Mouse (Mus musculus) stomach, embryonic 15.5 days (tissue): Measurements from ENCODE around the gene Nfia. TPM values are rescaled to one million over a fixed set of nuclear protein-coding genes. Genes with fewer than 3 reads are reported as not detected.

ENCODE experiments used
- ATAC-seq: fragments of 200-750 bp; cut with Nextera tagmentation; 2 replicates; pipeline ENCODE4 v1.8.0; 2017; ENCODE audit warnings: low read depth, moderate number of reproducible peaks, moderate TSS enrichment; ENCODE audit not compliant: insufficient read depth, low FRiP score
- H3K27ac ChIP-seq: fragments of 300-500 bp; sonication (generic); 2 replicates; pipeline ENCODE4 v1.5.1; 2015; ENCODE audit warnings: mild to moderate bottlenecking, inconsistent platforms
- H3K27me3 ChIP-seq: fragments of 300-500 bp; sonication (generic); replicated peaks from 2 replicates; pipeline ENCODE4 v1.6.1; 2015; ENCODE audit warnings: inconsistent platforms
- H3K36me3 ChIP-seq: fragments of 300-500 bp; sonication (generic); 2 replicates; pipeline ENCODE4 v1.6.1; 2015; ENCODE audit warnings: inconsistent platforms
- H3K4me1 ChIP-seq: fragments of 300-500 bp; sonication (generic); 2 replicates; pipeline ENCODE4 v1.6.1; 2015; ENCODE audit warnings: inconsistent platforms
- H3K4me2 ChIP-seq: fragments of 300-500 bp; sonication (generic); 2 replicates; pipeline ENCODE4 v1.6.1; 2015; ENCODE audit warnings: mild to moderate bottlenecking, inconsistent platforms
- H3K4me3 ChIP-seq: fragments of 300-500 bp; sonication (generic); replicated peaks from 2 replicates; pipeline ENCODE4 v1.5.1; 2015; ENCODE audit warnings: inconsistent platforms
- H3K9ac ChIP-seq: fragments of 300-500 bp; sonication (generic); 2 replicates; pipeline ENCODE4 v1.6.1; 2015; ENCODE audit warnings: inconsistent platforms
- H3K9me3 ChIP-seq: fragments of 300-500 bp; sonication (generic); 2 replicates; pipeline ENCODE4 v1.6.1; 2016; ENCODE audit warnings: inconsistent platforms
- WGBS: fragments of 180-500 bp; shearing (Covaris S2); methylation state at CpG from one replicate; pipeline ENCODE4 v1.1.7; 2015; 5-methylcytosine and 5-hydroxymethylcytosine counted together
- polyA plus RNA-seq: library from polyadenylated mRNA; unstranded; fragments of >200 nt; fragmentation: Nextera tagmentation; extraction: Ambion mirVana; gene quantifications from 2 replicates; pipeline ENCODE4 v1.2.1, GENCODE M21; 2015

Gene Nfia
- polyA plus RNA-seq, 1 experiment from 2014 or later, result 45.5 TPM

- ATAC-seq, result no peak
- Histone ChIP-seq H3K4me3 (no peak overlapping the region), H3K27me3 (no peaks in the 10 kb centered on the region), H3K27ac (no peak overlapping the region), H3K4me2 (no peak overlapping the region), H3K9me3 (no peaks in the 10 kb centered on the region), H3K9ac (no peak overlapping the region), H3K36me3 (no peaks in the 10 kb centered on the region), H3K4me1 (no peaks in the 10 kb centered on the region)
- 74% methylated on average over 7 of the region's 7 CpGs for WGBS
Observed at GRCm38 (mm10) chr4:98076624-98077023, 304.1 kb downstream of the Nfia start.

DNA sequence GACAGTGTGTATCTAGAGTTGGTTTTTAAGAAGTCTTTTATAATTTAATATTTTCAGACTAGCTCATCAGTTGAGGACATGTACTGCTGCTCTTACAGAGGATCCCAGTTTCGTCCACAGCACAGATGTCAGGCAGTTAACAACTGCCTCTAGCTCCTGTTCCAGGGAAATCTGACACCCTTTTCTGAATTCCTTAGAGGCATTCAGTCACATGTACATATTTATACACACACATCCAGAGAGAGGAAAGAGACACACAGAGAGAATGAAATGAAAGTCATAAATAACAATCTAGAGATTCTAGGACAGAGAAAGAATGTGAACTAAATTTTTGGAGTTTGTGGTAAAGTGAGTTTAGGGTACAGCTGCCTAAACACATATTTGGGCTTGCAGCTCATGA, 308.1 kb downstream of the Nfia start:
- no peak for ATAC-seq
- Histone ChIP-seq H3K9me3 (no peaks in the 10 kb centered on the region), H3K27ac (no peak overlapping the region), H3K4me3 (no peak overlapping the region), H3K36me3 (no peaks in the 10 kb centered on the region), H3K4me2 (no peak overlapping the region), H3K27me3 (no peaks in the 10 kb centered on the region), H3K4me1 (no peaks in the 10 kb centered on the region), H3K9ac (no peak overlapping the region)
- WGBS, result 38% methylated on average over 1 of the region's 1 CpGs

GRCm38 (mm10) chr4:98081962-98082361, 309.4 kb downstream of the Nfia start:
- no peak overlapping the region for H3K27ac ChIP-seq
- H3K36me3 ChIP-seq, result no peaks in the 10 kb centered on the region
- no peak overlapping the region for H3K9ac ChIP-seq
- H3K9me3 ChIP-seq, result no peaks in the 10 kb centered on the region
- ATAC-seq, result no peak
- WGBS, result 26% methylated on average over 1 of the region's 1 CpGs
- no peaks in the 10 kb centered on the region for H3K4me1 ChIP-seq
- H3K27me3 ChIP-seq, result no peaks in the 10 kb centered on the region
- H3K4me2 ChIP-seq, result no peak overlapping the region
- no peak overlapping the region for H3K4me3 ChIP-seq

DNA sequence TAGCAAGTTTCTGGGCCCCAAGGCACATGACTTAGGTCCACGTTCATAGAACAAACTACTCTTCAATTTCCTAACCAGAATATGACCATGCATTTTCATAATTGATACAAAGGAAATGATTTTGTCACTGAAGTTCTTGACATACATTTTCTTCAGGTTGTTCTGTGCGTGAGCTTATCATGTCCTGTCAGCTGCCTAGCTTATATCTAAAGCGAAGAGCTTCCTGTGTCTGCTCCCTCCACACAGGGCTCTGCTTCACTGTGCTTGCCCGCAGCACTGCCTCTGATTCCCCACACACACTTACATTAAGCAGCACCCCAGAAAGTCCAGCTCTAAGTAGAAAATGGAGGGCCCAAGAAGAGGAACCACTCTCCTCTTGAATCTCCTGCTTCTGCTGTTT, 310.0 kb downstream of the Nfia start:
- H3K27me3 ChIP-seq, result no peaks in the 10 kb centered on the region
- no peak overlapping the region for H3K9ac ChIP-seq
- no peak overlapping the region for H3K4me2 ChIP-seq
- 82% methylated on average over 4 of the region's 4 CpGs for WGBS
- ATAC-seq, result no peak
- H3K9me3 ChIP-seq, result no peaks in the 10 kb centered on the region
- H3K4me1 ChIP-seq, result no peaks in the 10 kb centered on the region
- no peak overlapping the region for H3K4me3 ChIP-seq
- H3K36me3 ChIP-seq, result no peaks in the 10 kb centered on the region
- H3K27ac ChIP-seq, result no peak overlapping the region

DNA sequence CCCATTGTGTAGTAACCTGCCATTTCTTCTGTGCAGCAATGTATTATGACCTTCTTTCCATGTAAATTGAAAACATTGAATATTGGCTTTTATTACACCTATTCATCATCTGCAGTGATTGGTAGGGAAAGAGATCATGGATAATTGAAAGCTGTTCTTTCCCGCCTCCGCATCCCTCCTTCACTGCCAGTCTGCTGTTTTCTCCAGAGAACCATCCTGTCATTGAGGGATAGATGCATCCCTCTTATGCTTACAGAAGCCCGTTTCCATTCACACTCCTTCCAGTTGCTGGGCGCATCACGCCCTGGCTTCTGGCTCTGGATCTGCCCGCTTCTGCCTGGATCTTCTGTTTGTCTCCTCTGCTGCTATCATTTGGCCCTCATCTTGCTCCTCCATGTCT, 312.5 kb downstream of the Nfia start:
- Histone ChIP-seq H3K36me3 (no peaks in the 10 kb centered on the region), H3K4me2 (no peak overlapping the region), H3K9me3 (no peaks in the 10 kb centered on the region), H3K4me3 (no peak overlapping the region), H3K27me3 (no peaks in the 10 kb centered on the region), H3K4me1 (no peaks in the 10 kb centered on the region), H3K27ac (no peak overlapping the region), H3K9ac (no peak overlapping the region)
- ATAC-seq, result no peak
- 88% methylated on average over 6 of the region's 6 CpGs for WGBS

DNA sequence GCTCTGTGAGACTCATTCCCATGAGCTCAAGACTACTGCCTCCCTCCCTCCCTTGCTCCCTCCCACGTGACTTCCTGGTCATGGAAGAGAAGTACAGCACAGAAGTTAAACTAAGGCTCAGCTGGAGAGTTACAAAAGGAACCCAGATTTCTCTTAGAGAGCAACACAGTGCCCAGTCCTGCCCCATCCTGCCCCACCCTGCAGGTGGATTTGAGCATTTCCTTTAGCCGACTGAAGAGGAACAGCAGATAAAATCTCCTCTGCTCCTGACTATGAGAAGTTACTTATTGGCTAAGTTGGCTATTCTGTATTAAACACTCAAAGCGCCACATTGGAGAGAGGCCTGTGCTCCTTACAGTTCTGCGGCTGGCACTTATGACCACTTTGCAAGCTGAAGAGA, 314.4 kb downstream of the Nfia start:
- ATAC-seq, result no peak
- H3K4me3 ChIP-seq, result no peak overlapping the region

DNA sequence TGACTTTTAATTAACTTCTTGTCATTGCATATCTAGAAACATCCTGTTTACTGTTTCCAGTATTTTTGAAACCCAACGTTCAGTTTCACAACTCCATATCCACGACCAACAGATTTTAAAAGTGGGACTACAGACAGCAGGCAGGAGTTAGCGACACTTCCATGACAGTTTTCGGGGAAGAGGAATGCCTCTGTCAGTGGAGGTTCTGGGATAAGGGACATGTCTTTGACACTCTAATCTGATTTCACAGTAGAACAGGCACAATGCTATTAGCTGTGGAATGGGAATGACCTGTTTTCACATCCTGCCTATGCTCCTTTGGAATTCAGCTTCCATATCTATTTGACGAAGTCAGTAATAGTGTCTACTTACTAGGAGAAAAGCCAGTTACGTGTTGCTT, 317.5 kb downstream of the Nfia start:
- 65% methylated on average over 6 of the region's 6 CpGs for WGBS
- ATAC-seq, result no peak

More for the DNA sequence above, 314.4 kb downstream of the Nfia start:
- H3K27ac ChIP-seq, result no peak overlapping the region
- H3K36me3 ChIP-seq, result no peaks in the 10 kb centered on the region
- no peaks in the 10 kb centered on the region for H3K9me3 ChIP-seq
- WGBS, result 58% methylated on average over 4 of the region's 4 CpGs
- H3K4me2 ChIP-seq, result no peak overlapping the region
- no peak overlapping the region for H3K9ac ChIP-seq
- H3K27me3 ChIP-seq, result no peaks in the 10 kb centered on the region
- H3K4me1 ChIP-seq, result no peaks in the 10 kb centered on the region

DNA sequence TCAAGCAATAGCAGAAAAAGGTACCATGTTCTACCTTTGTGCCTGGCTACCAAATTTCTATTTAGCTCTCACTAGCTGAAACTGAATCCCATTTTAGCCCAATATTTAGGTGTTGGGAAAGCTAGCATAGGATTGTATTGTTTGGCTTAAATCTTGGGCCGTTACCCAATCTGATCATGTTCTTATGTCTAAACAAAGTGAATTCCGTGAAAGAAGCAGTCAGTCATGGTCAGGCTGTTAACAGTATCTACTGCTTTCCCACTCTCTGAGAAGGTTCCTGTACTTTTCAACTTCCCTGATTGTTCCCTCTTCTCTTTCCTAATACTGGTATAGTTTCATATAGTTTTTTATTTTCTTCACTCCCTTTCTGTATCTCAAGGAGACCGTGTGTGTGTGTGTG, 318.1 kb downstream of the Nfia start:
- no peak overlapping the region for H3K4me3 ChIP-seq
- H3K4me1 ChIP-seq, result no peaks in the 10 kb centered on the region
- no peaks in the 10 kb centered on the region for H3K36me3 ChIP-seq
- no peaks in the 10 kb centered on the region for H3K9me3 ChIP-seq
- 49% methylated on average over 3 of the region's 3 CpGs for WGBS
- H3K27me3 ChIP-seq, result no peaks in the 10 kb centered on the region
- no peak overlapping the region for H3K9ac ChIP-seq
- no peak for ATAC-seq
- H3K4me2 ChIP-seq, result no peak overlapping the region
- H3K27ac ChIP-seq, result no peak overlapping the region

More for the DNA sequence above, 317.5 kb downstream of the Nfia start:
- no peaks in the 10 kb centered on the region for H3K36me3 ChIP-seq
- no peaks in the 10 kb centered on the region for H3K4me1 ChIP-seq
- H3K9me3 ChIP-seq, result no peaks in the 10 kb centered on the region
- H3K27ac ChIP-seq, result no peak overlapping the region
- H3K9ac ChIP-seq, result no peak overlapping the region
- H3K4me2 ChIP-seq, result no peak overlapping the region
- H3K27me3 ChIP-seq, result no peaks in the 10 kb centered on the region
- H3K4me3 ChIP-seq, result no peak overlapping the region

DNA sequence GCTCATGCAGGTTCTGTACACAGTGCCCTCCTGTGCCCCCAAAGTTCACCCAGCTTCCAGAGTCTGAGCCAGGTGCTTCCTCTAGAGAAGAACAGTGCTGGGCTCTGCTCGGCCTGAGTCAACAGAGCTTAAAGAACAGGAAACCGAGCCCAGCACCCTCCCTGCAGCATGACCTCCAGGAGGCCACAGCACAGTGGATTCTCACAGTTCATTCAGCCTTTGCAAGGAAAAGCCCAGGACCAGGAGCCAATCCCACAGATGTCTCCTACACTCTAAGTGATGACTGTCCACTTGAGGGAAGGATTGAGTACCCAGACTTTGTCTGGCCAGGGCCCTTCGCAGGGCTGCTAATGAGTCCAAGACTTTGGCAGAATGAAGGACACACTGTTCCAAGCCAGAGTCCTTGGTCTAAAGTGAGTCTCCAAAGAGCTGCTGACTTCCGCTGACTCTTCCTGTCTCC, 318.9 kb downstream of the Nfia start:
- no peak overlapping the region for H3K9ac ChIP-seq
- H3K27ac ChIP-seq, result peak overlapping the region; percentile 49
- H3K4me2 ChIP-seq, result no peak overlapping the region
- H3K4me1 ChIP-seq, result no peaks in the 10 kb centered on the region
- H3K27me3 ChIP-seq, result no peaks in the 10 kb centered on the region
- H3K9me3 ChIP-seq, result no peaks in the 10 kb centered on the region
- peak; percentile 45; the same call in 1 of the 2 replicates for ATAC-seq
- no peaks in the 10 kb centered on the region for H3K36me3 ChIP-seq
- no peak overlapping the region for H3K4me3 ChIP-seq
- 39% methylated on average over 4 of the region's 4 CpGs for WGBS

GRCm38 (mm10) chr4:98091901-98092472, 319.5 kb downstream of the Nfia start:
- H3K9me3 ChIP-seq, result no peaks in the 10 kb centered on the region
- H3K4me1 ChIP-seq, result no peaks in the 10 kb centered on the region
- H3K36me3 ChIP-seq, result no peaks in the 10 kb centered on the region
- H3K4me2 ChIP-seq, result no peak overlapping the region
- no peak overlapping the region for H3K4me3 ChIP-seq
- WGBS, result 76% methylated on average over 5 of the region's 5 CpGs
- H3K27ac ChIP-seq, result peak overlapping the region; percentile 49
- H3K9ac ChIP-seq, result no peak overlapping the region
- no peaks in the 10 kb centered on the region for H3K27me3 ChIP-seq
- ATAC-seq, result no peak

DNA sequence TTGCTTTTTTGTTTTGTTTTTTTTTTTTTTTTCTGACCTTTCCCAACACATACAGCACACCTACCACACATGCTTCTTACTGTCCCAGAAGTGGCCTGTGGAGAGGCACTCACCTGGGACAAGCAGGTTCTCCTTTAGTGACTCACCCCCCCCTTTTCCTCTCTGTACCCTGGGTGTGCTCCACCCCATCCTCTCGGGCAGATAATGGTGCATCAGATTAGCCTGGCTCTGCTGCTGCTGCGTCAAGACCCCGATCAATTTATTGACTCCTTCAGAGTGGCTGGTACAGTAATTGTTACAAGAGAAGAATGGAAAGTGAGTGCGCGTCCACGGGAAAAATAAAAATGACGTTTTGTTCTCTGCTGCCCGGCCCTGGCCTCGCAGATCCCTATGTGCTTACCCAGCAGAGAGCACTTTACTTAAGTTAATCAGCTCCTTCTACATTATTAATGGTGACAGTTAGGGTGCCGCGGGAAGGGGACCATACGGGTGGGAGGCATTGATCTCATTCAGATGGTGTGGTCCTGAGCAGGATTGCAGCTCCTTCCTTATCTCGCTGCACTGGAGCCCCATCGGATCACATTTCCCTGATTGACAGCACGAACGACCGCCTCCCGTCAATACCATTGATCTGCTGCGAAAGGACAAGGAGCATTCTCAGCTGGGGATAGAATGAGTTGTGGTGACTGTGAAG, 321.7 kb downstream of the Nfia start:
- no peak overlapping the region for H3K9ac ChIP-seq
- H3K4me1 ChIP-seq, result no peaks in the 10 kb centered on the region
- H3K9me3 ChIP-seq, result no peaks in the 10 kb centered on the region
- ATAC-seq, result no peak
- H3K4me2 ChIP-seq, result 0 out of 2 replicates have a peak overlapping the region, but pooled peaks have one; percentile 17
- no peak overlapping the region for H3K27ac ChIP-seq
- no peaks in the 10 kb centered on the region for H3K27me3 ChIP-seq
- no peak overlapping the region for H3K4me3 ChIP-seq
- 31% methylated on average over 19 of the region's 19 CpGs for WGBS
- H3K36me3 ChIP-seq, result no peaks in the 10 kb centered on the region

DNA sequence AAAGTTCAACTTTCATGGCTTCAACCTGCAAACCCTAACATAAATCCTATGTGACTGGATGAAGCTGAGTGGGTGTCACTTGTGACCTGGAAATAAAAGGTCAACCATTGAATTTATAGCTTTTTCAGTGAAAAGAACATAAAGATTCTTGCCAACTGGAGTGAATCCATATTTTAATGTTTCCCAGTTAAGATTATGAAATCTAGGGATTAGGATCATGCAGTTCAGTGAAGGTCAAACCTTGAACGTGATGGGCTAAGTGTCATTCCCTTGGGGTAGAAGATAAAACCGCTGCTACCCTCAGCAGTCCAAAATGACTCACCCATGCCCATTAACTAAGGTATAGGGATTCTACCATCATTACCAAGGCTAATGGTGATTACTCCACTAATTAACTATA, 322.5 kb downstream of the Nfia start:
- no peak overlapping the region for H3K9ac ChIP-seq
- H3K36me3 ChIP-seq, result no peaks in the 10 kb centered on the region
- no peaks in the 10 kb centered on the region for H3K27me3 ChIP-seq
- no peaks in the 10 kb centered on the region for H3K4me1 ChIP-seq
- H3K27ac ChIP-seq, result no peak overlapping the region
- WGBS, result 66% methylated on average over 2 of the region's 2 CpGs
- no peak overlapping the region for H3K4me2 ChIP-seq
- no peak for ATAC-seq
- no peak overlapping the region for H3K4me3 ChIP-seq
- H3K9me3 ChIP-seq, result no peaks in the 10 kb centered on the region
